Mouse (Mus musculus): ENCODE measurements around the gene Sypl2. TPM values are rescaled to one million over a fixed set of nuclear protein-coding genes. Genes with fewer than 3 reads are reported as not detected.

Gene Sypl2
- polyA plus RNA-seq, 1 experiment from 2014 or later, result 4.4 TPM

GRCm38 (mm10) chr3:108203212-108203611 lies 23.2 kb downstream of the Sypl2 start:
- H3K36me3 ChIP-seq, result peaks cover 65% of the 10 kb centered on the region
- H3K4me1 ChIP-seq, result peaks cover 44% of the 10 kb centered on the region
- no peaks in the 10 kb centered on the region for H3K9me3 ChIP-seq (replicated peaks)
- H3K27me3 ChIP-seq, result no peaks in the 10 kb centered on the region
- no peak for ATAC-seq (replicated peaks; ENCODE audit: low FRiP score)
- no peak overlapping the region for H3K4me2 ChIP-seq
- no peak overlapping the region for H3K27ac ChIP-seq
- H3K4me3 ChIP-seq (replicated peaks), result no peak overlapping the region
- no peak overlapping the region for H3K9ac ChIP-seq
- 93% methylated on average over 13 of the region's 13 CpGs for WGBS

- Histone ChIP-seq H3K9ac (no peak overlapping the region), H3K27me3 (no peaks in the 10 kb centered on the region), H3K27ac (no peak overlapping the region), H3K36me3 (peaks cover 59% of the 10 kb centered on the region), H3K4me3 (replicated peaks) (no peak overlapping the region), H3K4me2 (no peak overlapping the region), H3K4me1 (peaks cover 42% of the 10 kb centered on the region), H3K9me3 (replicated peaks) (no peaks in the 10 kb centered on the region)
- no peak for ATAC-seq (replicated peaks; ENCODE audit: low FRiP score)
Measured at GRCm38 (mm10) chr3:108202506-108202905, 23.9 kb downstream of the Sypl2 start.

- peak within 1 kb of the TSS; percentile 63 for H3K9ac ChIP-seq
- peak within 1 kb of the TSS; percentile 83 for H3K4me3 ChIP-seq (replicated peaks)
- H3K4me2 ChIP-seq, result peak within 1 kb of the TSS; percentile 72
- no peaks in the 10 kb centered on the region for H3K9me3 ChIP-seq (replicated peaks)
- peak; percentile 93 for ATAC-seq (replicated peaks; ENCODE audit: low FRiP score)
- peaks cover 41% of the 10 kb centered on the region for H3K36me3 ChIP-seq
- no peaks in the 10 kb centered on the region for H3K27me3 ChIP-seq
- WGBS, result 3% methylated on average over 44 of the region's 44 CpGs
- H3K4me1 ChIP-seq, result peaks cover 55% of the 10 kb centered on the region
- H3K27ac ChIP-seq, result peak within 1 kb of the TSS; percentile 95
Measured at GRCm38 (mm10) chr3:108200329-108201323, 25.8 kb downstream of the Sypl2 start, which contains the start of gene Cyb561d1. TSS of gene Cyb561d1 (minus strand) at chr3:108201212.

GRCm38 (mm10) chr3:108199231-108199630 lies 27.2 kb downstream of the Sypl2 start:
- 91% methylated on average over 6 of the region's 6 CpGs for WGBS
- Histone ChIP-seq H3K36me3 (peaks cover 27% of the 10 kb centered on the region), H3K4me1 (peaks cover 68% of the 10 kb centered on the region), H3K9ac (no peak overlapping the region), H3K4me3 (replicated peaks) (no peak overlapping the region), H3K27ac (no peak overlapping the region), H3K4me2 (peak overlapping the region; percentile 72; the same call in 1 of the 2 replicates), H3K27me3 (no peaks in the 10 kb centered on the region), H3K9me3 (replicated peaks) (no peaks in the 10 kb centered on the region)
- no peak for ATAC-seq (replicated peaks; ENCODE audit: low FRiP score)

- peak; percentile 55 for ATAC-seq (replicated peaks; ENCODE audit: low FRiP score)
- Histone ChIP-seq H3K36me3 (peaks cover 10% of the 10 kb centered on the region), H3K9ac (0 out of 2 replicates have a peak overlapping the region, but pooled peaks have one; percentile 24), H3K9me3 (replicated peaks) (no peaks in the 10 kb centered on the region), H3K4me3 (replicated peaks) (no peak overlapping the region), H3K27ac (peak overlapping the region; percentile 52), H3K4me1 (peaks cover 61% of the 10 kb centered on the region), H3K4me2 (peak overlapping the region; percentile 44), H3K27me3 (no peaks in the 10 kb centered on the region)
- WGBS, result 3% methylated on average over 14 of the region's 14 CpGs
Measured at GRCm38 (mm10) chr3:108197066-108197497, 29.4 kb downstream of the Sypl2 start.

- H3K4me1 ChIP-seq, result peaks cover 53% of the 10 kb centered on the region
- H3K27me3 ChIP-seq, result no peaks in the 10 kb centered on the region
- H3K4me2 ChIP-seq, result no peak overlapping the region
- no peak for ATAC-seq (replicated peaks; ENCODE audit: low FRiP score)
- peak overlapping the region; percentile 52 for H3K27ac ChIP-seq
- no peaks in the 10 kb centered on the region for H3K9me3 ChIP-seq (replicated peaks)
- WGBS, result 67% methylated on average over 7 of the region's 7 CpGs
- H3K36me3 ChIP-seq, result peaks cover 7% of the 10 kb centered on the region
- no peak overlapping the region for H3K4me3 ChIP-seq (replicated peaks)
- no peak overlapping the region for H3K9ac ChIP-seq
Measured at GRCm38 (mm10) chr3:108195941-108196590, 30.4 kb downstream of the Sypl2 start.

GRCm38 (mm10) chr3:108195287-108195686 lies 31.2 kb downstream of the Sypl2 start:
- Histone ChIP-seq H3K36me3 (peaks cover 7% of the 10 kb centered on the region), H3K27me3 (no peaks in the 10 kb centered on the region), H3K9ac (no peak overlapping the region), H3K4me1 (peaks cover 48% of the 10 kb centered on the region), H3K9me3 (replicated peaks) (no peaks in the 10 kb centered on the region), H3K4me2 (no peak overlapping the region), H3K4me3 (replicated peaks) (no peak overlapping the region), H3K27ac (peak overlapping the region; percentile 46; the same call in 1 of the 2 replicates)
- ATAC-seq (replicated peaks; ENCODE audit: low FRiP score), result no peak
- 65% methylated on average over 4 of the region's 4 CpGs for WGBS

GRCm38 (mm10) chr3:108193686-108194085 lies 32.8 kb downstream of the Sypl2 start:
- Histone ChIP-seq H3K4me2 (no peak overlapping the region), H3K4me1 (peaks cover 47% of the 10 kb centered on the region), H3K9ac (no peak overlapping the region), H3K36me3 (no peaks in the 10 kb centered on the region; the same call in 1 of the 2 replicates), H3K4me3 (replicated peaks) (no peak overlapping the region), H3K9me3 (replicated peaks) (no peaks in the 10 kb centered on the region), H3K27me3 (no peaks in the 10 kb centered on the region), H3K27ac (no peak overlapping the region)
- WGBS, result 63% methylated on average over 4 of the region's 4 CpGs
- no peak for ATAC-seq (replicated peaks; ENCODE audit: low FRiP score)

GRCm38 (mm10) chr3:108189897-108190296 lies 36.6 kb downstream of the Sypl2 start:
- Histone ChIP-seq H3K4me2 (no peak overlapping the region), H3K27me3 (peaks cover 17% of the 10 kb centered on the region), H3K4me3 (replicated peaks) (no peak overlapping the region), H3K9me3 (replicated peaks) (no peaks in the 10 kb centered on the region), H3K27ac (no peak overlapping the region), H3K36me3 (no peaks in the 10 kb centered on the region), H3K4me1 (peaks cover 39% of the 10 kb centered on the region), H3K9ac (no peak overlapping the region; the same call in 1 of the 2 replicates)
- no peak for ATAC-seq (replicated peaks; ENCODE audit: low FRiP score)
- 52% methylated on average over 5 of the region's 5 CpGs for WGBS

GRCm38 (mm10) chr3:108188716-108189490 lies 37.5 kb downstream of the Sypl2 start:
- Histone ChIP-seq H3K9ac (no peak overlapping the region), H3K27ac (no peak overlapping the region), H3K36me3 (no peaks in the 10 kb centered on the region), H3K4me3 (replicated peaks) (no peak overlapping the region), H3K9me3 (replicated peaks) (no peaks in the 10 kb centered on the region), H3K4me1 (peaks cover 33% of the 10 kb centered on the region), H3K4me2 (no peak overlapping the region), H3K27me3 (peaks cover 25% of the 10 kb centered on the region)
- no peak for ATAC-seq (replicated peaks; ENCODE audit: low FRiP score)
- WGBS, result 66% methylated on average over 9 of the region's 9 CpGs

GRCm38 (mm10) chr3:108187111-108187795 lies 39.2 kb downstream of the Sypl2 start:
- no peaks in the 10 kb centered on the region for H3K36me3 ChIP-seq
- peaks cover 25% of the 10 kb centered on the region for H3K27me3 ChIP-seq
- no peak overlapping the region for H3K9ac ChIP-seq
- H3K4me2 ChIP-seq, result peak overlapping the region; percentile 97
- peak overlapping the region; percentile 75 for H3K4me3 ChIP-seq (replicated peaks)
- ATAC-seq (replicated peaks; ENCODE audit: low FRiP score), result peak; percentile 16
- no peaks in the 10 kb centered on the region for H3K9me3 ChIP-seq (replicated peaks)
- no peak overlapping the region for H3K27ac ChIP-seq
- peaks cover 33% of the 10 kb centered on the region for H3K4me1 ChIP-seq
- 58% methylated on average over 20 of the region's 20 CpGs for WGBS

Data from kidney, embryonic 15.5 days (tissue).